Mouse (Mus musculus): ENCODE results near the gene Gcn1l1. TPM values are rescaled to one million over a fixed set of nuclear protein-coding genes. Genes with fewer than 3 reads are reported as not detected.

The Gcn1l1 gene
- polyA plus RNA-seq, 2 experiments, result 11.4 to 14.8 TPM

- H3K4me1 ChIP-seq (replicated peaks; ENCODE audit: control insufficient read depth in 2 of 2, insufficient read depth in 2 of 2, low read length in 1 of 2), result peaks cover 0 to 3% of the 10 kb centered on the region in 2 experiments; a peak in 1 of 4 replicates
- no peak for ATAC-seq (ENCODE audit: insufficient read depth)
- no peaks in the 10 kb centered on the region; the same call in 1 of the 2 replicates for H3K36me3 ChIP-seq (replicated peaks; ENCODE audit: control insufficient read depth, insufficient read depth, low read depth)
- H3K27me3 ChIP-seq (ENCODE audit: control insufficient read depth, insufficient read depth, low read length), result no peaks in the 10 kb centered on the region
- no peaks in the 10 kb centered on the region for H3K9me3 ChIP-seq (ENCODE audit: control insufficient read depth, low read length)
- TF ChIP-seq EP300 (IDR thresholded peaks at IDR 0.05; ENCODE audit: low read depth) (no peak), CTCF (IDR thresholded peaks at IDR 0.05; ENCODE audit: low read depth) (no peak)
- no peak overlapping the region for H3K4me3 ChIP-seq (ENCODE audit: insufficient read depth in 1 of 2, low read depth in 2 of 2, low read length in 2 of 2)
- H3K9ac ChIP-seq (replicated peaks), result no peak overlapping the region
- 79% methylated on average over 33 of the region's 33 CpGs for WGBS (ENCODE audit: insufficient replicate concordance)
- no peak overlapping the region for H3K27ac ChIP-seq
- no peak overlapping the region for H3K4me2 ChIP-seq (ENCODE audit: low read depth)
- DNase-seq (ENCODE audit: low read depth in 3 of 3, low spot score in 3 of 3), result no peak
These were observed 11.1 kb upstream of the Gcn1l1 start for GRCm38 (mm10) chr5:115553801-115554420.

- Histone ChIP-seq H3K27ac (no peak overlapping the region), H3K9me3 (ENCODE audit: control insufficient read depth, low read length) (no peaks in the 10 kb centered on the region), H3K4me2 (ENCODE audit: low read depth) (no peak overlapping the region), H3K4me1 (replicated peaks; ENCODE audit: control insufficient read depth in 2 of 2, insufficient read depth in 2 of 2, low read length in 1 of 2) (peaks cover 0 to 3% of the 10 kb centered on the region in 2 experiments; a peak in 1 of 4 replicates), H3K4me3 (ENCODE audit: insufficient read depth in 1 of 2, low read depth in 2 of 2, low read length in 2 of 2) (no peak overlapping the region), H3K9ac (replicated peaks) (no peak overlapping the region), H3K36me3 (replicated peaks; ENCODE audit: control insufficient read depth, insufficient read depth, low read depth) (no peaks in the 10 kb centered on the region; the same call in 1 of the 2 replicates), H3K27me3 (ENCODE audit: control insufficient read depth, insufficient read depth, low read length) (no peaks in the 10 kb centered on the region)
- no peak for TF ChIP-seq CTCF (IDR thresholded peaks at IDR 0.05; ENCODE audit: low read depth)
- no peak for TF ChIP-seq EP300 (IDR thresholded peaks at IDR 0.05; ENCODE audit: low read depth)
- DNase-seq (ENCODE audit: low read depth in 3 of 3, low spot score in 3 of 3) (no peak), ATAC-seq (ENCODE audit: insufficient read depth) (no peak)
- 75% methylated on average over 18 of the region's 18 CpGs for WGBS (ENCODE audit: insufficient replicate concordance)
These were observed 10.3 kb upstream of the Gcn1l1 start for GRCm38 (mm10) chr5:115554536-115555291.

- Histone ChIP-seq H3K9me3 (ENCODE audit: control insufficient read depth, low read length) (no peaks in the 10 kb centered on the region), H3K4me3 (ENCODE audit: insufficient read depth in 1 of 2, low read depth in 2 of 2, low read length in 2 of 2) (no peak overlapping the region), H3K36me3 (replicated peaks; ENCODE audit: control insufficient read depth, insufficient read depth, low read depth) (peaks cover 10% of the 10 kb centered on the region), H3K4me2 (ENCODE audit: low read depth) (no peak overlapping the region), H3K9ac (replicated peaks) (no peak overlapping the region), H3K27ac (no peak overlapping the region), H3K27me3 (ENCODE audit: control insufficient read depth, insufficient read depth, low read length) (no peaks in the 10 kb centered on the region), H3K4me1 (replicated peaks; ENCODE audit: control insufficient read depth in 2 of 2, insufficient read depth in 2 of 2, low read length in 1 of 2) (peaks cover 0 to 6% of the 10 kb centered on the region in 2 experiments; a peak in 2 of 4 replicates)
- no peak for ATAC-seq (ENCODE audit: insufficient read depth)
- DNase-seq (ENCODE audit: low read depth in 3 of 3, low spot score in 3 of 3), result peak; percentile 56 to 66 (median 61)
- 10% methylated on average over 8 of the region's 8 CpGs for WGBS (ENCODE audit: insufficient replicate concordance)
- TF ChIP-seq EP300 (IDR thresholded peaks at IDR 0.05; ENCODE audit: low read depth), result no peak
- TF ChIP-seq CTCF (IDR thresholded peaks at IDR 0.05; ENCODE audit: low read depth), result peak; percentile 99
These were observed 8.8 kb upstream of the Gcn1l1 start for GRCm38 (mm10) chr5:115556217-115556616.

- no peak for ATAC-seq (ENCODE audit: insufficient read depth)
- Histone ChIP-seq H3K27ac (no peak overlapping the region), H3K27me3 (ENCODE audit: control insufficient read depth, insufficient read depth, low read length) (no peaks in the 10 kb centered on the region), H3K9ac (replicated peaks) (no peak overlapping the region), H3K4me2 (ENCODE audit: low read depth) (no peak overlapping the region), H3K36me3 (replicated peaks; ENCODE audit: control insufficient read depth, insufficient read depth, low read depth) (peaks cover 30% of the 10 kb centered on the region), H3K4me3 (ENCODE audit: insufficient read depth in 1 of 2, low read depth in 2 of 2, low read length in 2 of 2) (no peak overlapping the region), H3K4me1 (replicated peaks; ENCODE audit: control insufficient read depth in 2 of 2, insufficient read depth in 2 of 2, low read length in 1 of 2) (peaks cover 0 to 16% of the 10 kb centered on the region in 2 experiments; a peak in 3 of 4 replicates), H3K9me3 (ENCODE audit: control insufficient read depth, low read length) (no peaks in the 10 kb centered on the region)
- TF ChIP-seq EP300 (IDR thresholded peaks at IDR 0.05; ENCODE audit: low read depth), result no peak
- TF ChIP-seq CTCF (IDR thresholded peaks at IDR 0.05; ENCODE audit: low read depth), result no peak
- no peak for DNase-seq (ENCODE audit: low read depth in 3 of 3, low spot score in 3 of 3)
- 78% methylated on average over 14 of the region's 14 CpGs for WGBS (ENCODE audit: insufficient replicate concordance)
These were observed 6.8 kb upstream of the Gcn1l1 start for GRCm38 (mm10) chr5:115558182-115558794.
